Mouse (Mus musculus): Measurements from ENCODE around the gene Nqo1.

DNA sequence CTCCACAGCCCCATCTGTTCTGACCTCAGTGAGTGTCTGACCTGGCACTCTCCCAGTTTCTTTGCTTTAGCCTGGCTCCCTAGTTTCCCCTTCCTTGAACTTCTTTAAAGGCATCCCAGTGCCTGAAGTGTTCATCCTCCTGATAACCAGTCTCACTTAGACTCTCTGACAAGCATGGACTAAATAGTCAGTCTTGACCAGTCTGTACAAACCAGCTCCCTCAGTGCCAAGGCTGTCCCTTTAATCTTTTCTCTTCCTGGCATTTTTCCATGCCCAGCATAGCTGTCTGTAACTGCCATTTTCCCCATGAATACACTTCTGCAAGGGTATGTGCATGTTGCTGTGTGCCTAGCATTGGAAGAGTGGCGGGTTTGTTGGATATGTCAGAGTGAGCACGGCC, 17.9 kb downstream of the Nqo1 start:
- no peak for TF ChIP-seq POLR2A (IDR thresholded peaks at IDR 0.05; ENCODE audit: borderline replicate concordance, extremely low read depth, insufficient read depth, insufficient read length, poor library complexity, severe bottlenecking)
- no peak for TF ChIP-seq CTCF (IDR thresholded peaks at IDR 0.05; ENCODE audit: borderline replicate concordance, extremely low read depth, insufficient read depth, insufficient read length)

Data from brain, embryonic 14.5 days (tissue).